Mouse (Mus musculus): ENCODE data around the gene Rbms1. TPM values are rescaled to one million over a fixed set of nuclear protein-coding genes. Genes with fewer than 3 reads are reported as not detected.

Rbms1 gene
- polyA plus RNA-seq, 1 experiment from 2014 or later, result 117 TPM

- Histone ChIP-seq H3K9me3 (no peaks in the 10 kb centered on the region), H3K27me3 (no peaks in the 10 kb centered on the region), H3K4me3 (no peak overlapping the region), H3K36me3 (no peaks in the 10 kb centered on the region), H3K9ac (no peak overlapping the region), H3K4me2 (replicated peaks) (no peak overlapping the region), H3K27ac (no peak overlapping the region), H3K4me1 (no peaks in the 10 kb centered on the region)
- 93% methylated on average over 1 of the region's 1 CpGs for WGBS
- no peak for ATAC-seq (ENCODE audit: insufficient number of reproducible peaks, insufficient read depth, low FRiP score, low TSS enrichment)
Measured at GRCm38 (mm10) chr2:60893042-60893441, 70.0 kb downstream of the Rbms1 start.

- 18% methylated on average over 4 of the region's 4 CpGs for WGBS
Measured at GRCm38 (mm10) chr2:60883931-60884330, 79.1 kb downstream of the Rbms1 start.

GRCm38 (mm10) chr2:60883043-60883365 lies 80.0 kb downstream of the Rbms1 start:
- Histone ChIP-seq H3K4me2 (replicated peaks) (no peak overlapping the region), H3K4me1 (peaks cover 42% of the 10 kb centered on the region), H3K36me3 (no peaks in the 10 kb centered on the region), H3K27ac (no peak overlapping the region), H3K9ac (no peak overlapping the region), H3K9me3 (no peaks in the 10 kb centered on the region), H3K27me3 (no peaks in the 10 kb centered on the region), H3K4me3 (no peak overlapping the region)
- ATAC-seq (ENCODE audit: insufficient number of reproducible peaks, insufficient read depth, low FRiP score, low TSS enrichment), result no peak
- WGBS, result 66% methylated on average over 3 of the region's 3 CpGs

More at GRCm38 (mm10) chr2:60883931-60884330, 79.1 kb downstream of the Rbms1 start:
- H3K4me2 ChIP-seq (replicated peaks), result no peak overlapping the region
- H3K27ac ChIP-seq, result no peak overlapping the region
- H3K36me3 ChIP-seq, result no peaks in the 10 kb centered on the region
- H3K9me3 ChIP-seq, result no peaks in the 10 kb centered on the region
- H3K4me1 ChIP-seq, result peaks cover 34% of the 10 kb centered on the region
- H3K9ac ChIP-seq, result no peak overlapping the region
- no peaks in the 10 kb centered on the region for H3K27me3 ChIP-seq
- no peak overlapping the region for H3K4me3 ChIP-seq
- ATAC-seq (ENCODE audit: insufficient number of reproducible peaks, insufficient read depth, low FRiP score, low TSS enrichment), result no peak

GRCm38 (mm10) chr2:60882202-60883042 lies 80.6 kb downstream of the Rbms1 start:
- no peaks in the 10 kb centered on the region for H3K9me3 ChIP-seq
- H3K4me2 ChIP-seq (replicated peaks), result peak overlapping the region; percentile 75; the same call in 1 of the 2 replicates
- peak overlapping the region; percentile 94 for H3K27ac ChIP-seq
- no peak overlapping the region for H3K4me3 ChIP-seq
- 37% methylated on average over 5 of the region's 5 CpGs for WGBS
- no peaks in the 10 kb centered on the region for H3K27me3 ChIP-seq
- no peak overlapping the region for H3K9ac ChIP-seq
- no peaks in the 10 kb centered on the region for H3K36me3 ChIP-seq
- H3K4me1 ChIP-seq, result peaks cover 46% of the 10 kb centered on the region
- ATAC-seq (ENCODE audit: insufficient number of reproducible peaks, insufficient read depth, low FRiP score, low TSS enrichment), result no peak

GRCm38 (mm10) chr2:60881571-60882041 lies 81.4 kb downstream of the Rbms1 start:
- peak; percentile 84; the same call in 1 of the 2 replicates for ATAC-seq (ENCODE audit: insufficient number of reproducible peaks, insufficient read depth, low FRiP score, low TSS enrichment)

GRCm38 (mm10) chr2:60880789-60881570 lies 82.0 kb downstream of the Rbms1 start:
- Histone ChIP-seq H3K36me3 (no peaks in the 10 kb centered on the region), H3K4me3 (peak overlapping the region; percentile 97), H3K4me2 (replicated peaks) (peak overlapping the region; percentile 75), H3K4me1 (peaks cover 57% of the 10 kb centered on the region), H3K9me3 (no peaks in the 10 kb centered on the region), H3K9ac (peak overlapping the region; percentile 96), H3K27me3 (no peaks in the 10 kb centered on the region), H3K27ac (peak overlapping the region; percentile 94)
- under 1% methylated on average over 47 of the region's 104 CpGs for WGBS
- peak; percentile 87 for ATAC-seq (ENCODE audit: insufficient number of reproducible peaks, insufficient read depth, low FRiP score, low TSS enrichment)

More at GRCm38 (mm10) chr2:60881571-60882041, 81.4 kb downstream of the Rbms1 start:
- peak overlapping the region; percentile 75 for H3K4me2 ChIP-seq (replicated peaks)
- no peaks in the 10 kb centered on the region for H3K9me3 ChIP-seq
- peaks cover 52% of the 10 kb centered on the region for H3K4me1 ChIP-seq
- no peaks in the 10 kb centered on the region for H3K27me3 ChIP-seq
- peak overlapping the region; percentile 97 for H3K4me3 ChIP-seq
- H3K36me3 ChIP-seq, result no peaks in the 10 kb centered on the region
- H3K9ac ChIP-seq, result peak overlapping the region; percentile 96
- H3K27ac ChIP-seq, result peak overlapping the region; percentile 94
- 1% methylated on average over 23 of the region's 27 CpGs for WGBS

- H3K4me3 ChIP-seq, result peak overlapping the region; percentile 97
- 0 out of 2 replicates have a peak overlapping the region, but pooled peaks have one; percentile 3 for H3K27ac ChIP-seq
- WGBS, result 2% methylated on average over 14 of the region's 14 CpGs
- H3K9ac ChIP-seq, result peak overlapping the region; percentile 96
- no peaks in the 10 kb centered on the region for H3K9me3 ChIP-seq
- H3K36me3 ChIP-seq, result no peaks in the 10 kb centered on the region
- peaks cover 59% of the 10 kb centered on the region for H3K4me1 ChIP-seq
- H3K4me2 ChIP-seq (replicated peaks), result peak overlapping the region; percentile 75
- ATAC-seq (ENCODE audit: insufficient number of reproducible peaks, insufficient read depth, low FRiP score, low TSS enrichment), result no peak
- no peaks in the 10 kb centered on the region for H3K27me3 ChIP-seq
Measured at GRCm38 (mm10) chr2:60879966-60880788, 82.8 kb downstream of the Rbms1 start.

- H3K27me3 ChIP-seq, result no peaks in the 10 kb centered on the region
Measured at GRCm38 (mm10) chr2:60879141-60879818, 83.7 kb downstream of the Rbms1 start.

GRCm38 (mm10) chr2:60877543-60878386 lies 85.2 kb downstream of the Rbms1 start:
- WGBS, result 71% methylated on average over 14 of the region's 14 CpGs
- H3K4me2 ChIP-seq (replicated peaks), result no peak overlapping the region
- H3K27me3 ChIP-seq, result no peaks in the 10 kb centered on the region
- H3K9ac ChIP-seq, result no peak overlapping the region
- no peak overlapping the region for H3K4me3 ChIP-seq
- no peaks in the 10 kb centered on the region for H3K9me3 ChIP-seq
- ATAC-seq (ENCODE audit: insufficient number of reproducible peaks, insufficient read depth, low FRiP score, low TSS enrichment), result no peak
- peaks cover 55% of the 10 kb centered on the region for H3K4me1 ChIP-seq
- H3K36me3 ChIP-seq, result no peaks in the 10 kb centered on the region
- H3K27ac ChIP-seq, result no peak overlapping the region

More at GRCm38 (mm10) chr2:60879141-60879818, 83.7 kb downstream of the Rbms1 start:
- Histone ChIP-seq H3K27ac (no peak overlapping the region), H3K4me3 (peak overlapping the region; percentile 97), H3K9ac (no peak overlapping the region), H3K4me2 (replicated peaks) (peak overlapping the region; percentile 75), H3K36me3 (no peaks in the 10 kb centered on the region), H3K4me1 (peaks cover 62% of the 10 kb centered on the region), H3K9me3 (no peaks in the 10 kb centered on the region)
- no peak for ATAC-seq (ENCODE audit: insufficient number of reproducible peaks, insufficient read depth, low FRiP score, low TSS enrichment)
- WGBS, result 42% methylated on average over 5 of the region's 5 CpGs

- 47% methylated on average over 2 of the region's 2 CpGs for WGBS
- H3K27ac ChIP-seq, result 0 out of 2 replicates have a peak overlapping the region, but pooled peaks have one; percentile 17
- peaks cover 56% of the 10 kb centered on the region for H3K4me1 ChIP-seq
- H3K27me3 ChIP-seq, result no peaks in the 10 kb centered on the region
- no peak overlapping the region for H3K9ac ChIP-seq
- no peak for ATAC-seq (ENCODE audit: insufficient number of reproducible peaks, insufficient read depth, low FRiP score, low TSS enrichment)
- H3K36me3 ChIP-seq, result no peaks in the 10 kb centered on the region
- no peak overlapping the region for H3K4me2 ChIP-seq (replicated peaks)
- H3K4me3 ChIP-seq, result no peak overlapping the region
- no peaks in the 10 kb centered on the region for H3K9me3 ChIP-seq
Measured at GRCm38 (mm10) chr2:60876891-60877290, 86.1 kb downstream of the Rbms1 start.
